Mouse (Mus musculus) intestine, postnatal 0 days (tissue): ENCODE data around the gene Smarcad1. TPM values are rescaled to one million over a fixed set of nuclear protein-coding genes. Genes with fewer than 3 reads are reported as not detected.

ENCODE experiments used
- ATAC-seq: fragments of 200-750 bp; cut with Nextera tagmentation; 2 replicates; pipeline ENCODE4 v1.8.0; 2017; ENCODE audit warnings: mild to moderate bottlenecking, moderate TSS enrichment, moderate library complexity
- H3K27ac ChIP-seq: fragments of 300-500 bp; sonication (generic); 2 replicates; pipeline ENCODE4 v1.5.1; 2014; ENCODE audit warnings: mild to moderate bottlenecking, low read depth, low read length, moderate library complexity
- H3K27me3 ChIP-seq: fragments of 300-500 bp; sonication (generic); replicated peaks from 2 replicates; pipeline ENCODE4 v1.6.1; 2014; ENCODE audit warnings: low read length, mixed read lengths; ENCODE audit not compliant: control insufficient read depth, insufficient read depth
- H3K36me3 ChIP-seq: fragments of 300-500 bp; sonication (generic); 2 replicates; pipeline ENCODE4 v1.6.1; 2014; ENCODE audit warnings: mild to moderate bottlenecking, moderate library complexity; ENCODE audit not compliant: control insufficient read depth, insufficient read depth
- H3K4me1 ChIP-seq: fragments of 300-500 bp; sonication (generic); replicated peaks from 2 replicates; pipeline ENCODE4 v1.6.1; 2014; ENCODE audit warnings: antibody characterized with exemption, low read length, mixed read lengths; ENCODE audit not compliant: control insufficient read depth, insufficient read depth
- H3K4me2 ChIP-seq: fragments of 300-500 bp; sonication (generic); replicated peaks from 2 replicates; pipeline ENCODE4 v1.6.1; 2014; ENCODE audit warnings: low read depth, mild to moderate bottlenecking, moderate library complexity
- H3K4me3 ChIP-seq: fragments of 300-500 bp; sonication (generic); 2 replicates; pipeline ENCODE4 v1.5.1; 2014; ENCODE audit warnings: low read depth, low read length
- H3K9ac ChIP-seq: fragments of 300-500 bp; sonication (generic); 2 replicates; pipeline ENCODE4 v1.6.1; 2014; ENCODE audit warnings: mild to moderate bottlenecking, low read depth, low read length
- H3K9me3 ChIP-seq: fragments of 300-500 bp; sonication (generic); 2 replicates; pipeline ENCODE4 v1.6.1; 2016; ENCODE audit warnings: mixed run types; ENCODE audit not compliant: control insufficient read depth
- CTCF ChIP-seq: sonication (generic); IDR thresholded peaks from 2 replicates; pipeline ENCODE4 v1.5.1; 2016; ENCODE audit warnings: low read depth, mild to moderate bottlenecking, control low read depth, antibody characterized with exemption, moderate library complexity
- WGBS: fragments of 180-500 bp; shearing (Covaris S2); extraction: QIAGEN DNeasy Blood & Tissue Kit; methylation state at CpG from one replicate; pipeline ENCODE4 v1.1.7; 2014; 5-methylcytosine and 5-hydroxymethylcytosine counted together
- polyA plus RNA-seq: library from polyadenylated mRNA; unstranded; fragments of >200 nt; fragmentation: Nextera tagmentation; extraction: Ambion mirVana; gene quantifications from 2 replicates; pipeline ENCODE4 v1.2.1, GENCODE M21; 2015

The Smarcad1 gene
- polyA plus RNA-seq, 1 experiment from 2014 or later = 30.9 TPM

- H3K4me3 ChIP-seq = no peak overlapping the region
- no peak overlapping the region for H3K4me2 ChIP-seq
- no peaks in the 10 kb centered on the region for H3K9me3 ChIP-seq
- no peak overlapping the region for H3K9ac ChIP-seq
- 15% methylated on average over 2 of the region's 2 CpGs for WGBS
- no peaks in the 10 kb centered on the region for H3K27me3 ChIP-seq
- H3K36me3 ChIP-seq = peaks cover 10% of the 10 kb centered on the region; the same call in 1 of the 2 replicates
- H3K4me1 ChIP-seq = no peaks in the 10 kb centered on the region
- ATAC-seq = no peak
- no peak overlapping the region for H3K27ac ChIP-seq
- TF ChIP-seq CTCF = peak; percentile 92
These were observed 83.8 kb downstream of the Smarcad1 start for GRCm38 (mm10) chr6:65126074-65126726.

GRCm38 (mm10) chr6:65132376-65132775 lies 90.0 kb downstream of the Smarcad1 start:
- H3K9me3 ChIP-seq = no peaks in the 10 kb centered on the region
- no peaks in the 10 kb centered on the region for H3K4me1 ChIP-seq
- WGBS = 67% methylated on average over 6 of the region's 6 CpGs
- no peak for ATAC-seq
- no peaks in the 10 kb centered on the region for H3K36me3 ChIP-seq
- H3K4me3 ChIP-seq = no peak overlapping the region
- H3K27me3 ChIP-seq = no peaks in the 10 kb centered on the region
- H3K27ac ChIP-seq = no peak overlapping the region
- H3K4me2 ChIP-seq = no peak overlapping the region
- H3K9ac ChIP-seq = no peak overlapping the region
- TF ChIP-seq CTCF = no peak

- no peak overlapping the region for H3K9ac ChIP-seq
- TF ChIP-seq CTCF = no peak
- H3K4me1 ChIP-seq = no peaks in the 10 kb centered on the region
- H3K4me3 ChIP-seq = no peak overlapping the region
- H3K4me2 ChIP-seq = no peak overlapping the region
- WGBS = 36% methylated on average over 2 of the region's 2 CpGs
- no peaks in the 10 kb centered on the region for H3K36me3 ChIP-seq
- H3K27ac ChIP-seq = no peak overlapping the region
- H3K9me3 ChIP-seq = no peaks in the 10 kb centered on the region
- no peaks in the 10 kb centered on the region for H3K27me3 ChIP-seq
- ATAC-seq = no peak
These were observed 95.4 kb downstream of the Smarcad1 start for GRCm38 (mm10) chr6:65137802-65138201.

GRCm38 (mm10) chr6:65138243-65138642 lies 95.9 kb downstream of the Smarcad1 start:
- no peak overlapping the region for H3K27ac ChIP-seq
- H3K4me2 ChIP-seq = no peak overlapping the region
- H3K4me1 ChIP-seq = no peaks in the 10 kb centered on the region
- H3K27me3 ChIP-seq = no peaks in the 10 kb centered on the region
- no peak overlapping the region for H3K4me3 ChIP-seq
- H3K36me3 ChIP-seq = no peaks in the 10 kb centered on the region
- WGBS = 73% methylated on average over 1 of the region's 1 CpGs
- no peak for ATAC-seq
- H3K9ac ChIP-seq = no peak overlapping the region
- H3K9me3 ChIP-seq = no peaks in the 10 kb centered on the region
- no peak for TF ChIP-seq CTCF

- no peak overlapping the region for H3K9ac ChIP-seq
- no peak for TF ChIP-seq CTCF
- no peak overlapping the region for H3K27ac ChIP-seq
- ATAC-seq = no peak
- H3K4me3 ChIP-seq = no peak overlapping the region
- no peaks in the 10 kb centered on the region for H3K27me3 ChIP-seq
- no peaks in the 10 kb centered on the region for H3K9me3 ChIP-seq
- no peak overlapping the region for H3K4me2 ChIP-seq
- no peaks in the 10 kb centered on the region; the same call in 1 of the 2 replicates for H3K4me1 ChIP-seq
- 73% methylated on average over 5 of the region's 5 CpGs for WGBS
- no peaks in the 10 kb centered on the region for H3K36me3 ChIP-seq
These were observed 97.8 kb downstream of the Smarcad1 start for GRCm38 (mm10) chr6:65140082-65140749.

- no peak for TF ChIP-seq CTCF
- H3K27me3 ChIP-seq = no peaks in the 10 kb centered on the region
- H3K36me3 ChIP-seq = no peaks in the 10 kb centered on the region
- no peak overlapping the region for H3K9ac ChIP-seq
- 67% methylated on average over 6 of the region's 6 CpGs for WGBS
- no peaks in the 10 kb centered on the region; the same call in 1 of the 2 replicates for H3K4me1 ChIP-seq
- no peak for ATAC-seq
- H3K4me2 ChIP-seq = no peak overlapping the region
- no peak overlapping the region for H3K27ac ChIP-seq
- no peaks in the 10 kb centered on the region for H3K9me3 ChIP-seq
- H3K4me3 ChIP-seq = no peak overlapping the region
These were observed 98.4 kb downstream of the Smarcad1 start for GRCm38 (mm10) chr6:65140750-65141243.
